Mouse (Mus musculus) cerebellum, adult 18-20 months (tissue): Measurements from ENCODE around the gene Olfr78.

ENCODE experiments used
- DNase-seq, 2 experiments: peaks; one replicate each; pipeline ENCODE4 v3.0.0; 2021

Olfr78 gene

GRCm38 (mm10) chr7:102759266-102759665, at the start of gene Olfr78, which contains the start of gene Olfr560:
Gene Olfr78 (minus strand): TSS chr7:102759471.
Gene Olfr560 (minus strand): TSS chr7:102759366.
- DNase-seq, result no peak

GRCm38 (mm10) chr7:102803180-102803579, 43.9 kb upstream of the Olfr78 start, which contains the start of gene Olfr564:
Gene Olfr564 (plus strand): TSS chr7:102803480.
- DNase-seq, result no peak

GRCm38 (mm10) chr7:102770921-102771320, 11.7 kb upstream of the Olfr78 start, which contains the start of gene Olfr561:
Gene Olfr561 (plus strand): TSS chr7:102771221.
- DNase-seq, result no peak

GRCm38 (mm10) chr7:102752086-102752485, 7.2 kb downstream of the Olfr78 start:
- DNase-seq, result no peak

GRCm38 (mm10) chr7:102737705-102738104, 21.6 kb downstream of the Olfr78 start:
- DNase-seq, result no peak

- DNase-seq, result no peak
Measured at GRCm38 (mm10) chr7:102733793-102734192, 25.5 kb downstream of the Olfr78 start.

- no peak for DNase-seq
Measured at GRCm38 (mm10) chr7:102727391-102727790, 31.9 kb downstream of the Olfr78 start, which contains the start of gene Olfr559. Gene Olfr559 (minus strand): TSS chr7:102727491.

GRCm38 (mm10) chr7:102718970-102719369, 40.3 kb downstream of the Olfr78 start, which contains the start of gene Olfr33:
Gene Olfr33 (minus strand): TSS chr7:102719070.
- no peak for DNase-seq

- DNase-seq, result no peak
Measured at GRCm38 (mm10) chr7:102701915-102702314, 57.4 kb downstream of the Olfr78 start, which contains the start of gene Olfr558. Gene Olfr558 (plus strand): TSS chr7:102702215.

GRCm38 (mm10) chr7:102698461-102698860, 60.8 kb downstream of the Olfr78 start:
- DNase-seq, result peak; percentile 4 to 19

GRCm38 (mm10) chr7:102695358-102696125, 63.7 kb downstream of the Olfr78 start, which contains the start of gene Olfr557:
Gene Olfr557 (plus strand): TSS chr7:102695910.
- peak in 1 of 2 experiments; percentile 13 for DNase-seq
